Mouse (Mus musculus) embryonic facial prominence, embryonic 15.5 days (tissue): ENCODE results near the gene Gm42674. TPM values are rescaled to one million over a fixed set of nuclear protein-coding genes. Genes with fewer than 3 reads are reported as not detected.

Source experiments
- ATAC-seq: fragments of 200-750 bp; cut with Nextera tagmentation; 2 replicates; pipeline ENCODE4 v1.8.0; 2017; ENCODE audit warnings: low read depth, moderate TSS enrichment; ENCODE audit not compliant: insufficient number of reproducible peaks, low FRiP score, low TSS enrichment
- H3K27ac ChIP-seq: fragments of 300-500 bp; sonication (generic); replicated peaks from 2 replicates; pipeline ENCODE4 v1.5.1; 2015; ENCODE audit warnings: mild to moderate bottlenecking, inconsistent platforms
- H3K27me3 ChIP-seq: fragments of 300-500 bp; sonication (generic); 2 replicates; pipeline ENCODE4 v1.6.1; 2015; ENCODE audit warnings: inconsistent platforms
- H3K36me3 ChIP-seq: fragments of 300-500 bp; sonication (generic); 2 replicates; pipeline ENCODE4 v1.6.1; 2015; ENCODE audit warnings: mild to moderate bottlenecking, inconsistent platforms
- H3K4me1 ChIP-seq: fragments of 300-500 bp; sonication (generic); 2 replicates; pipeline ENCODE4 v1.6.1; 2015; ENCODE audit warnings: inconsistent platforms
- H3K4me2 ChIP-seq: fragments of 300-500 bp; sonication (generic); replicated peaks from 2 replicates; pipeline ENCODE4 v1.6.1; 2015; ENCODE audit warnings: mild to moderate bottlenecking, inconsistent platforms
- H3K4me3 ChIP-seq: fragments of 300-500 bp; sonication (generic); replicated peaks from 2 replicates; pipeline ENCODE4 v1.5.1; 2015; ENCODE audit warnings: mild to moderate bottlenecking, inconsistent platforms
- H3K9ac ChIP-seq: fragments of 300-500 bp; sonication (generic); 2 replicates; pipeline ENCODE4 v1.6.1; 2015; ENCODE audit warnings: inconsistent platforms
- H3K9me3 ChIP-seq: fragments of 300-500 bp; sonication (generic); replicated peaks from 2 replicates; pipeline ENCODE4 v1.6.1; 2016; ENCODE audit warnings: inconsistent platforms
- WGBS: fragments of 180-500 bp; shearing (Covaris S2); methylation state at CpG from one replicate; pipeline ENCODE4 v1.1.7; 2015; 5-methylcytosine and 5-hydroxymethylcytosine counted together
- polyA plus RNA-seq: library from polyadenylated mRNA; unstranded; fragments of >200 nt; fragmentation: Nextera tagmentation; extraction: Ambion mirVana; gene quantifications from 2 replicates; pipeline ENCODE4 v1.2.1, GENCODE M21; 2015

The Gm42674 gene
- polyA plus RNA-seq, 1 experiment from 2014 or later: not detected

GRCm38 (mm10) chr3:90598212-90598611 lies 3.5 kb upstream of the Gm42674 start:
- 77% methylated on average over 4 of the region's 4 CpGs for WGBS
- H3K9me3 ChIP-seq: no peaks in the 10 kb centered on the region
- no peak overlapping the region for H3K27ac ChIP-seq
- H3K4me3 ChIP-seq: no peak overlapping the region
- H3K4me1 ChIP-seq: peaks cover 38% of the 10 kb centered on the region
- no peaks in the 10 kb centered on the region for H3K36me3 ChIP-seq
- ATAC-seq: no peak
- no peak overlapping the region for H3K4me2 ChIP-seq
- no peak overlapping the region for H3K9ac ChIP-seq
- no peaks in the 10 kb centered on the region for H3K27me3 ChIP-seq

DNA sequence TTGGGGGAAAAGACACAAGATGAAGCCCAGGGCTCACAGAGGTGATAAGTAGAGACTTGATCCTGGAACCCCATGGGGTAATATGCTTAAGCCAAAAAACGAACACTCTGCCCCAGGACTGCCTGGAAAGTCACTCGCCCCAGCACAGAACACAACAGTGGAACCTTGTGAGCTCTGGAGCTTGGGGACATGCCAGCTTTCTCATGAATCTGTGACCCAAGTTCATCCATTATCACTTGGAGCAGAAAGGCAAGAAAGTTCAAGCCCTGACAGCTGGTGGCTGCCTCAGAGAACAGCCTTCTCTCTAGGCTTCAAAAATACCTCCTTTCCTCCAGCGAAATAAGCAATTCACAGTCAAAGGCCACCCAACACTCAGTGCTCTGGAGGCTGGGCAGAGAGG lies 2.3 kb upstream of the Gm42674 start:
- peaks cover 50% of the 10 kb centered on the region for H3K4me1 ChIP-seq
- WGBS: 78% methylated on average over 3 of the region's 3 CpGs
- no peaks in the 10 kb centered on the region for H3K27me3 ChIP-seq
- H3K9me3 ChIP-seq: no peaks in the 10 kb centered on the region
- no peaks in the 10 kb centered on the region for H3K36me3 ChIP-seq
- no peak for ATAC-seq
- no peak overlapping the region for H3K4me2 ChIP-seq
- H3K27ac ChIP-seq: no peak overlapping the region
- H3K9ac ChIP-seq: no peak overlapping the region
- H3K4me3 ChIP-seq: no peak overlapping the region

- H3K27ac ChIP-seq: peak overlapping the region; percentile 68; the same call in 1 of the 2 replicates
Measured at GRCm38 (mm10) chr3:90600036-90600435, 1.7 kb upstream of the Gm42674 start.

GRCm38 (mm10) chr3:90600458-90601195 lies 1.1 kb upstream of the Gm42674 start:
- Histone ChIP-seq H3K4me3 (no peak overlapping the region), H3K4me2 (no peak overlapping the region), H3K27me3 (no peaks in the 10 kb centered on the region), H3K9me3 (no peaks in the 10 kb centered on the region), H3K9ac (no peak overlapping the region), H3K27ac (peak overlapping the region; percentile 68), H3K4me1 (peaks cover 62% of the 10 kb centered on the region), H3K36me3 (no peaks in the 10 kb centered on the region)
- ATAC-seq: no peak
- WGBS: 62% methylated on average over 8 of the region's 8 CpGs

More at GRCm38 (mm10) chr3:90600036-90600435, 1.7 kb upstream of the Gm42674 start:
- peaks cover 56% of the 10 kb centered on the region for H3K4me1 ChIP-seq
- no peak overlapping the region for H3K9ac ChIP-seq
- no peaks in the 10 kb centered on the region for H3K9me3 ChIP-seq
- ATAC-seq: no peak
- no peaks in the 10 kb centered on the region for H3K27me3 ChIP-seq
- H3K4me3 ChIP-seq: no peak overlapping the region
- WGBS: 61% methylated on average over 6 of the region's 6 CpGs
- H3K36me3 ChIP-seq: no peaks in the 10 kb centered on the region
- no peak overlapping the region for H3K4me2 ChIP-seq

DNA sequence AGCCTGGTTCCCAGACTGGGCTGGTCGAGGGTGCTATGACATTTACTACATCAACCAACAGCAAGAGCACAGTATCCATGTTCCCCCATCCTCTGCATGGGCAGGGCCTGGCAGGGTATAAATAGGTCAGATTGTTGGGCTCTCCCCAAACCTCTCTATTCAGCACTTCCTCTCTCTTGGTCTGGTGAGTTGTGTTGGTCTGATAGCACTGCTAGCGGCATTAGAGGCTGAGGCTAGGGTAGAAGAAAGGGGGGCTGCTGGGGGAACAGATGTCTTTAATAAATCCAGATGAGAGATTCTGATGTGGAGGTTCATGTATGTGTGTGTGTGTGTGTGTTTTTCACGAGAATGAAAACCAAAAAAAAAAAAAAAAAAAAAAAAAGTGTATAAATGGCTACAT lies 1.9 kb downstream of the Gm42674 start, which contains the start of gene S100a4:
TSS of gene S100a4 (plus strand) at position 149 of the 400 bp plus-strand sequence.
- peaks cover 76% of the 10 kb centered on the region for H3K4me1 ChIP-seq

DNA sequence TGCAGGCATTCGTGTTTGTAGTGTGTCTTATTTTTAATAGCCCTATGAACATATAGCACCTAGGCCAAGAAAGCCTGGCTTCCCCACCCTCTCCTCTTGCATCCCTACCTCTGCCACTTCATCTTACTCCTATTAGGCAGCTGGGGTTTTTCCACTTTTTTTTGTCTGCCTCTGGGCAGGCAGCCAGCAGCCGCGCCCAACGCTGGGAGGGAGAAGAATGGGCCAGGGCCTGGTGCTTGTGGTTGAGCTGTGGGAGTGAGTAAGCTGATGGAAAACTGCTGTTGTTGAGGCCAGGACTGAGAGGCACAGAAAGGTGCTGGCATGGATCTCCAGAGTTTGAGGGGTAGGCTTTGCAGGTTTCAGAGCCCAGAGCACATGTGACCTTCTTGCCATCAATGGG lies 2.7 kb downstream of the Gm42674 start:
- Histone ChIP-seq H3K27ac (peak overlapping the region; percentile 92), H3K27me3 (no peaks in the 10 kb centered on the region), H3K4me3 (no peak overlapping the region), H3K4me2 (0 out of 2 replicates have a peak overlapping the region, but pooled peaks have one; percentile 6), H3K4me1 (peaks cover 76% of the 10 kb centered on the region), H3K36me3 (no peaks in the 10 kb centered on the region), H3K9me3 (no peaks in the 10 kb centered on the region), H3K9ac (no peak overlapping the region)
- ATAC-seq: peak; percentile 79
- 5% methylated on average over 4 of the region's 4 CpGs for WGBS

More for the DNA sequence above, 1.9 kb downstream of the Gm42674 start, which contains the start of gene S100a4:
- no peaks in the 10 kb centered on the region for H3K36me3 ChIP-seq
- H3K9ac ChIP-seq: no peak within 1 kb of the TSS
- 29% methylated on average over 3 of the region's 3 CpGs for WGBS
- H3K9me3 ChIP-seq: no peaks in the 10 kb centered on the region
- H3K4me2 ChIP-seq: 0 out of 2 replicates have a peak within 1 kb of the TSS, but pooled peaks have one; percentile 6
- H3K27ac ChIP-seq: peak within 1 kb of the TSS; percentile 92
- peak; percentile 17; the same call in 1 of the 2 replicates for ATAC-seq
- H3K4me3 ChIP-seq: no peak within 1 kb of the TSS
- no peaks in the 10 kb centered on the region for H3K27me3 ChIP-seq

GRCm38 (mm10) chr3:90605049-90605448 lies 3.3 kb downstream of the Gm42674 start:
- ATAC-seq: no peak
- no peaks in the 10 kb centered on the region for H3K27me3 ChIP-seq
- H3K9me3 ChIP-seq: no peaks in the 10 kb centered on the region
- peaks cover 70% of the 10 kb centered on the region for H3K4me1 ChIP-seq
- no peaks in the 10 kb centered on the region for H3K36me3 ChIP-seq
- WGBS: 63% methylated on average over 3 of the region's 3 CpGs
- no peak overlapping the region for H3K9ac ChIP-seq
- no peak overlapping the region for H3K4me3 ChIP-seq
- no peak overlapping the region for H3K4me2 ChIP-seq
- H3K27ac ChIP-seq: peak overlapping the region; percentile 92

DNA sequence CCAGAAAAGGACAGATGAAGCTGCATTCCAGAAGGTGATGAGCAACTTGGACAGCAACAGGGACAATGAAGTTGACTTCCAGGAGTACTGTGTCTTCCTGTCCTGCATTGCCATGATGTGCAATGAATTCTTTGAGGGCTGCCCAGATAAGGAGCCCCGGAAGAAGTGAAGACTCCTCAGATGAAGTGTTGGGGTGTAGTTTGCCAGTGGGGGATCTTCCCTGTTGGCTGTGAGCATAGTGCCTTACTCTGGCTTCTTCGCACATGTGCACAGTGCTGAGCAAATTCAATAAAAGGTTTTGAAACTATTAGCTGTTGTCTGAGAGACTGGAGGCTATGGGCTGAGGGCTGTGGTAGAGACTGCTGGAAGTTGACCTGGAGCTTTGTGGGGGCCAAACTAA lies 4.0 kb downstream of the Gm42674 start:
- no peaks in the 10 kb centered on the region for H3K27me3 ChIP-seq
- no peak overlapping the region for H3K4me3 ChIP-seq
- 48% methylated on average over 2 of the region's 2 CpGs for WGBS
- H3K36me3 ChIP-seq: no peaks in the 10 kb centered on the region
- no peaks in the 10 kb centered on the region for H3K9me3 ChIP-seq
- peak overlapping the region; percentile 92 for H3K27ac ChIP-seq
- H3K4me2 ChIP-seq: no peak overlapping the region
- ATAC-seq: peak; percentile 9; the same call in 1 of the 2 replicates
- H3K4me1 ChIP-seq: peaks cover 63% of the 10 kb centered on the region
- H3K9ac ChIP-seq: no peak overlapping the region

DNA sequence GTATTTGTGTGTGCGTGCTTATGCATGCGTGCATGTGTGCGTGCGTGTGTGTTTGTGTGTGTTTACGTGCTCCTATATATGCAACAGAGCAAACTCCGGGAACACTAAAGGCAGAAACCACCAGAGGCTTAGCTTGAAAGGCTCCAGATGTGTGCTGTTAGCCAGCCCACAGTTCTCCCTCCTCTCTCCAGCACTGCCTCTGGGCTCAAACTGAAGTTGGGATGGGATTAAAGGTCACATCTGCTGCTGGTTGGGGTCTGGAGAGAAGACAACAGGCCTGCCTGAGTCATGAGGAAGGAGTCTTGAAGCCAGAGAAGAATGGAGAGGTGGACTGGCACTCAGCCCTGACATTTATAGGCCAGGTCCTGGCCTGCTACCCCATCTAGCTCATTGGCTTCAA lies 4.5 kb downstream of the Gm42674 start:
- H3K9me3 ChIP-seq: no peaks in the 10 kb centered on the region
- peak overlapping the region; percentile 92 for H3K27ac ChIP-seq
- WGBS: 50% methylated on average over 6 of the region's 6 CpGs
- H3K4me3 ChIP-seq: no peak overlapping the region
- no peaks in the 10 kb centered on the region for H3K27me3 ChIP-seq
- H3K36me3 ChIP-seq: no peaks in the 10 kb centered on the region
- peak; percentile 63 for ATAC-seq
- no peak overlapping the region for H3K4me2 ChIP-seq
- H3K4me1 ChIP-seq: peaks cover 58% of the 10 kb centered on the region
- H3K9ac ChIP-seq: no peak overlapping the region

DNA sequence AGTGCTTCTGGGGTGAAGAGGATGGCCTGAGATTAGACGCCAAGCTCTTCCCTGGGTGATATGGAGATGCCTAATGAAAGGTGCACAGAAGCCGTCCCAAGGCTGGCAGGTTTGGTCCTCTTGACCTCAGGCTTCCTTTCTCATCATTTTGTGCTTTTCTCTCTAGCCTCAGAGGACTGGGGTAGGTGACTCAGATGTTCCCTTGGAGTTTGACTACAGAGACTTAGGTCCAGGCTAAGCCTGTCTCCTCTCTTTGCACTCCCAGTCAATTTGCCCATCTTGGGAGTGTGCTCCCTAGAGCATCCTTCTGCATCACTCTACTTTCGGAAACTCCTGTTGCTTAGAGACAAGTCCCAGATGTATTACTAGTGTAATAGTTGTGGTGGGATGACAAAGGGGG lies 5.7 kb downstream of the Gm42674 start:
- no peaks in the 10 kb centered on the region for H3K27me3 ChIP-seq
- H3K4me2 ChIP-seq: no peak overlapping the region
- H3K4me1 ChIP-seq: peaks cover 51% of the 10 kb centered on the region
- no peaks in the 10 kb centered on the region for H3K36me3 ChIP-seq
- no peak for ATAC-seq
- H3K9ac ChIP-seq: no peak overlapping the region
- H3K27ac ChIP-seq: peak overlapping the region; percentile 30; the same call in 1 of the 2 replicates
- H3K4me3 ChIP-seq: no peak overlapping the region
- WGBS: 89% methylated on average over 3 of the region's 3 CpGs
- H3K9me3 ChIP-seq: no peaks in the 10 kb centered on the region

- no peak within 1 kb of the TSS for H3K9ac ChIP-seq
- ATAC-seq: no peak
- H3K4me3 ChIP-seq: no peak within 1 kb of the TSS
- no peaks in the 10 kb centered on the region for H3K27me3 ChIP-seq
- H3K4me1 ChIP-seq: peaks cover 50% of the 10 kb centered on the region
- H3K36me3 ChIP-seq: no peaks in the 10 kb centered on the region
- no peak within 1 kb of the TSS for H3K4me2 ChIP-seq
- 62% methylated on average over 3 of the region's 3 CpGs for WGBS
- H3K27ac ChIP-seq: peak within 1 kb of the TSS; percentile 30; the same call in 1 of the 2 replicates
- H3K9me3 ChIP-seq: no peaks in the 10 kb centered on the region
Measured at GRCm38 (mm10) chr3:90608223-90608622, 6.5 kb downstream of the Gm42674 start, which contains the start of gene S100a5. Gene S100a5, plus strand, starts transcription at chr3:90608523.
